Mouse (Mus musculus) neural tube, embryonic 14.5 days (tissue): ENCODE data around the gene Gfi1. TPM values are rescaled to one million over a fixed set of nuclear protein-coding genes. Genes with fewer than 3 reads are reported as not detected.

ENCODE experiments used
- ATAC-seq: fragments of 200-750 bp; cut with Nextera tagmentation; 2 replicates; pipeline ENCODE4 v1.8.0; 2017; ENCODE audit warnings: low read depth, mild to moderate bottlenecking, moderate TSS enrichment, moderate library complexity
- H3K27ac ChIP-seq: fragments of 300-500 bp; sonication (generic); 2 replicates; pipeline ENCODE4 v1.5.1; 2014; ENCODE audit warnings: low read depth, mild to moderate bottlenecking, control low read depth, low read length, moderate library complexity, mixed read lengths
- H3K27me3 ChIP-seq: fragments of 300-500 bp; sonication (generic); 2 replicates; pipeline ENCODE4 v1.6.1; 2014; ENCODE audit warnings: low read length; ENCODE audit not compliant: control insufficient read depth, insufficient read depth
- H3K36me3 ChIP-seq: fragments of 300-500 bp; sonication (generic); 2 replicates; pipeline ENCODE4 v1.6.1; 2014; ENCODE audit warnings: low read length, mixed read lengths; ENCODE audit not compliant: control insufficient read depth, insufficient read depth
- H3K4me1 ChIP-seq: fragments of 300-500 bp; sonication (generic); 2 replicates; pipeline ENCODE4 v1.6.1; 2014; ENCODE audit warnings: low read length; ENCODE audit not compliant: control insufficient read depth, insufficient read depth
- H3K4me2 ChIP-seq: fragments of 300-500 bp; sonication (generic); 2 replicates; pipeline ENCODE4 v1.6.1; 2014; ENCODE audit warnings: mild to moderate bottlenecking, low read depth, low read length, control low read depth
- H3K4me3 ChIP-seq: fragments of 300-500 bp; sonication (generic); 2 replicates; pipeline ENCODE4 v1.5.1; 2014; ENCODE audit warnings: low read depth, low read length, control low read depth, mixed read lengths
- H3K9ac ChIP-seq: fragments of 300-500 bp; sonication (generic); replicated peaks from 2 replicates; pipeline ENCODE4 v1.6.1; 2014; ENCODE audit warnings: low read depth, mild to moderate bottlenecking, control low read depth, low read length, mixed read lengths
- H3K9me3 ChIP-seq: fragments of 300-500 bp; sonication (generic); 2 replicates; pipeline ENCODE4 v1.6.1; 2016; ENCODE audit warnings: low read length; ENCODE audit not compliant: control insufficient read depth
- WGBS: fragments of 180-500 bp; shearing (Covaris S2); extraction: QIAGEN DNeasy Blood & Tissue Kit; methylation state at CpG from one replicate; pipeline ENCODE4 v1.1.7; 2014; 5-methylcytosine and 5-hydroxymethylcytosine counted together
- polyA plus RNA-seq: library from polyadenylated mRNA; unstranded; fragments of >200 nt; fragmentation: Nextera tagmentation; extraction: Ambion mirVana; gene quantifications from 2 replicates; pipeline ENCODE4 v1.2.1, GENCODE M21; 2014

Gfi1 gene
- polyA plus RNA-seq, 1 experiment from 2014 or later = not detected

GRCm38 (mm10) chr5:107724661-107725434, 988 bp downstream of the Gfi1 start:
- Histone ChIP-seq H3K4me1 (peaks cover 11% of the 10 kb centered on the region), H3K36me3 (no peaks in the 10 kb centered on the region), H3K27ac (no peak overlapping the region), H3K27me3 (peaks cover 57% of the 10 kb centered on the region), H3K9ac (no peak overlapping the region), H3K9me3 (no peaks in the 10 kb centered on the region), H3K4me3 (no peak overlapping the region), H3K4me2 (no peak overlapping the region; the same call in 1 of the 2 replicates)
- under 1% methylated on average over 52 of the region's 52 CpGs for WGBS
- no peak for ATAC-seq

- Histone ChIP-seq H3K27ac (no peak overlapping the region), H3K9ac (no peak overlapping the region), H3K4me3 (no peak overlapping the region), H3K27me3 (peaks cover 65% of the 10 kb centered on the region), H3K4me1 (peaks cover 11% of the 10 kb centered on the region), H3K4me2 (no peak overlapping the region), H3K9me3 (no peaks in the 10 kb centered on the region), H3K36me3 (no peaks in the 10 kb centered on the region)
- under 1% methylated on average over 44 of the region's 49 CpGs for WGBS
- ATAC-seq = no peak
These were observed 2.0 kb downstream of the Gfi1 start for GRCm38 (mm10) chr5:107723541-107724511.

GRCm38 (mm10) chr5:107722661-107723532, 2.9 kb downstream of the Gfi1 start:
- no peak for ATAC-seq
- WGBS = under 1% methylated on average over 34 of the region's 34 CpGs
- Histone ChIP-seq H3K9me3 (no peaks in the 10 kb centered on the region), H3K27ac (no peak overlapping the region), H3K4me1 (peaks cover 11% of the 10 kb centered on the region), H3K4me3 (no peak overlapping the region), H3K36me3 (no peaks in the 10 kb centered on the region), H3K4me2 (no peak overlapping the region), H3K27me3 (peaks cover 62% of the 10 kb centered on the region), H3K9ac (no peak overlapping the region)

- Histone ChIP-seq H3K27me3 (peaks cover 64% of the 10 kb centered on the region), H3K4me3 (peak overlapping the region; percentile 19), H3K9me3 (no peaks in the 10 kb centered on the region), H3K4me2 (peak overlapping the region; percentile 48), H3K36me3 (no peaks in the 10 kb centered on the region), H3K27ac (no peak overlapping the region), H3K9ac (no peak overlapping the region), H3K4me1 (peaks cover 9% of the 10 kb centered on the region)
- peak; percentile 59; the same call in 1 of the 2 replicates for ATAC-seq
- under 1% methylated on average over 33 of the region's 33 CpGs for WGBS
These were observed 4.2 kb downstream of the Gfi1 start for GRCm38 (mm10) chr5:107721638-107722011.

- WGBS = 1% methylated on average over 52 of the region's 58 CpGs
- H3K9me3 ChIP-seq = no peaks in the 10 kb centered on the region
- no peak overlapping the region for H3K27ac ChIP-seq
- H3K9ac ChIP-seq = no peak overlapping the region
- H3K27me3 ChIP-seq = peaks cover 64% of the 10 kb centered on the region
- no peaks in the 10 kb centered on the region for H3K36me3 ChIP-seq
- ATAC-seq = peak; percentile 14; the same call in 1 of the 2 replicates
- H3K4me2 ChIP-seq = peak overlapping the region; percentile 48
- peak overlapping the region; percentile 19 for H3K4me3 ChIP-seq
- H3K4me1 ChIP-seq = peaks cover 6% of the 10 kb centered on the region
These were observed 4.7 kb downstream of the Gfi1 start for GRCm38 (mm10) chr5:107720991-107721637.

GRCm38 (mm10) chr5:107720511-107720910, 5.3 kb downstream of the Gfi1 start:
- Histone ChIP-seq H3K9me3 (no peaks in the 10 kb centered on the region), H3K4me1 (peaks cover 6% of the 10 kb centered on the region), H3K4me3 (no peak overlapping the region), H3K27me3 (peaks cover 62% of the 10 kb centered on the region), H3K4me2 (no peak overlapping the region), H3K27ac (no peak overlapping the region), H3K36me3 (no peaks in the 10 kb centered on the region), H3K9ac (no peak overlapping the region)
- ATAC-seq = no peak
- WGBS = 3% methylated on average over 5 of the region's 5 CpGs

GRCm38 (mm10) chr5:107719786-107720185, 6.0 kb downstream of the Gfi1 start:
- Histone ChIP-seq H3K9me3 (no peaks in the 10 kb centered on the region), H3K36me3 (no peaks in the 10 kb centered on the region), H3K27me3 (peaks cover 60% of the 10 kb centered on the region), H3K4me3 (no peak overlapping the region), H3K9ac (no peak overlapping the region), H3K27ac (no peak overlapping the region), H3K4me1 (peaks cover 6% of the 10 kb centered on the region), H3K4me2 (no peak overlapping the region)
- ATAC-seq = no peak
- WGBS = 21% methylated on average over 1 of the region's 1 CpGs

- Histone ChIP-seq H3K27me3 (peaks cover 55% of the 10 kb centered on the region), H3K9ac (no peak overlapping the region), H3K27ac (no peak overlapping the region), H3K9me3 (no peaks in the 10 kb centered on the region), H3K4me2 (no peak overlapping the region), H3K4me1 (peaks cover 6% of the 10 kb centered on the region), H3K36me3 (no peaks in the 10 kb centered on the region), H3K4me3 (no peak overlapping the region)
- no peak for ATAC-seq
- WGBS = 17% methylated on average over 3 of the region's 3 CpGs
These were observed 6.6 kb downstream of the Gfi1 start for GRCm38 (mm10) chr5:107719209-107719608.
